Mouse (Mus musculus) kidney, embryonic 15.5 days (tissue): ENCODE data around the gene Maea. TPM values are rescaled to one million over a fixed set of nuclear protein-coding genes. Genes with fewer than 3 reads are reported as not detected.
A peak's percentile ranks its signal among the peaks of the same experiment; 100 is the strongest.
"Not testable (repeated sequence)": the region's sequence is repeated elsewhere in the genome, so short reads cannot be mapped to it uniquely, and the experiment has no call there.

Experiments used
- ATAC-seq: fragments of 200-750 bp; cut with Nextera tagmentation; replicated peaks from 2 replicates; pipeline ENCODE4 v1.8.0; 2017; ENCODE audit warnings: moderate TSS enrichment; ENCODE audit not compliant: low FRiP score
- H3K27ac ChIP-seq: fragments of 300-500 bp; sonication (generic); 2 replicates; pipeline ENCODE4 v1.5.1; 2015; ENCODE audit warnings: mild to moderate bottlenecking, inconsistent platforms
- H3K27me3 ChIP-seq: fragments of 300-500 bp; sonication (generic); 2 replicates; pipeline ENCODE4 v1.6.1; 2015; ENCODE audit warnings: inconsistent platforms
- H3K36me3 ChIP-seq: fragments of 300-500 bp; sonication (generic); 2 replicates; pipeline ENCODE4 v1.6.1; 2015; ENCODE audit warnings: inconsistent platforms
- H3K4me1 ChIP-seq: fragments of 300-500 bp; sonication (generic); 2 replicates; pipeline ENCODE4 v1.6.1; 2015; ENCODE audit warnings: inconsistent platforms
- H3K4me2 ChIP-seq: fragments of 300-500 bp; sonication (generic); 2 replicates; pipeline ENCODE4 v1.6.1; 2015; ENCODE audit warnings: moderate library complexity, mild to moderate bottlenecking, inconsistent platforms
- H3K4me3 ChIP-seq: fragments of 300-500 bp; sonication (generic); replicated peaks from 2 replicates; pipeline ENCODE4 v1.5.1; 2015; ENCODE audit warnings: mild to moderate bottlenecking, inconsistent platforms
- H3K9ac ChIP-seq: fragments of 300-500 bp; sonication (generic); 2 replicates; pipeline ENCODE4 v1.6.1; 2015; ENCODE audit warnings: mild to moderate bottlenecking, inconsistent platforms
- H3K9me3 ChIP-seq: fragments of 300-500 bp; sonication (generic); replicated peaks from 2 replicates; pipeline ENCODE4 v1.6.1; 2016; ENCODE audit warnings: inconsistent platforms
- WGBS: fragments of 180-500 bp; shearing (Covaris S2); methylation state at CpG from one replicate; pipeline ENCODE4 v1.1.7; 2015; ENCODE audit warnings: mixed read lengths; 5-methylcytosine and 5-hydroxymethylcytosine counted together
- polyA plus RNA-seq: library from polyadenylated mRNA; unstranded; fragments of >200 nt; fragmentation: Nextera tagmentation; extraction: Ambion mirVana; gene quantifications from 2 replicates; pipeline ENCODE4 v1.2.1, GENCODE M21; 2015

Gene Maea
- polyA plus RNA-seq, 1 experiment from 2014 or later = 131 TPM

- not testable (repeated sequence) for H3K27ac ChIP-seq, H3K9me3 ChIP-seq, H3K9ac ChIP-seq, H3K4me2 ChIP-seq, H3K4me3 ChIP-seq, ATAC-seq, H3K4me1 ChIP-seq, H3K27me3 ChIP-seq
- H3K36me3 ChIP-seq = peaks cover 11% of the 10 kb centered on the region; the same call in 1 of the 2 replicates
- 72% methylated on average over 3 of the region's 3 CpGs for WGBS
These were observed 6.9 kb downstream of the Maea start for GRCm38 (mm10) chr5:33342248-33342647.

- H3K36me3 ChIP-seq = peaks cover 11% of the 10 kb centered on the region; the same call in 1 of the 2 replicates
- H3K4me2 ChIP-seq = no peak overlapping the region
- H3K27ac ChIP-seq = no peak overlapping the region
- ATAC-seq = no peak
- no peaks in the 10 kb centered on the region for H3K27me3 ChIP-seq
- no peaks in the 10 kb centered on the region; the same call in 1 of the 2 replicates for H3K4me1 ChIP-seq
- no peak overlapping the region for H3K9ac ChIP-seq
- H3K9me3 ChIP-seq = no peaks in the 10 kb centered on the region
- no peak overlapping the region for H3K4me3 ChIP-seq
These were observed 7.5 kb downstream of the Maea start for GRCm38 (mm10) chr5:33342821-33343220.

- Histone ChIP-seq H3K4me2 (no peak overlapping the region), H3K4me3 (no peak overlapping the region), H3K4me1 (no peaks in the 10 kb centered on the region), H3K36me3 (peaks cover 11% of the 10 kb centered on the region; the same call in 1 of the 2 replicates), H3K9me3 (no peaks in the 10 kb centered on the region), H3K9ac (no peak overlapping the region), H3K27ac (0 out of 2 replicates have a peak overlapping the region, but pooled peaks have one; percentile 20), H3K27me3 (no peaks in the 10 kb centered on the region)
- no peak for ATAC-seq
These were observed 8.3 kb downstream of the Maea start for GRCm38 (mm10) chr5:33343571-33343970.

- H3K9ac ChIP-seq = no peak overlapping the region
- no peaks in the 10 kb centered on the region for H3K9me3 ChIP-seq
- H3K36me3 ChIP-seq = peaks cover 6% of the 10 kb centered on the region; the same call in 1 of the 2 replicates
- ATAC-seq = no peak
- H3K4me3 ChIP-seq = no peak overlapping the region
- H3K4me2 ChIP-seq = no peak overlapping the region
- H3K4me1 ChIP-seq = no peaks in the 10 kb centered on the region
- H3K27me3 ChIP-seq = no peaks in the 10 kb centered on the region
- 94% methylated on average over 3 of the region's 3 CpGs for WGBS
- no peak overlapping the region for H3K27ac ChIP-seq
These were observed 8.8 kb downstream of the Maea start for GRCm38 (mm10) chr5:33344070-33344469.

GRCm38 (mm10) chr5:33347620-33348019, 12.3 kb downstream of the Maea start:
- H3K9ac ChIP-seq = no peak overlapping the region
- 63% methylated on average over 3 of the region's 3 CpGs for WGBS
- H3K36me3 ChIP-seq = peaks cover 3% of the 10 kb centered on the region; the same call in 1 of the 2 replicates
- no peak overlapping the region for H3K4me2 ChIP-seq
- no peaks in the 10 kb centered on the region for H3K27me3 ChIP-seq
- H3K27ac ChIP-seq = no peak overlapping the region
- no peak overlapping the region for H3K4me3 ChIP-seq
- no peak for ATAC-seq
- H3K9me3 ChIP-seq = no peaks in the 10 kb centered on the region
- peaks cover 8% of the 10 kb centered on the region; the same call in 1 of the 2 replicates for H3K4me1 ChIP-seq

- Histone ChIP-seq H3K4me1 (peaks cover 13% of the 10 kb centered on the region; the same call in 1 of the 2 replicates), H3K27ac (no peak overlapping the region), H3K4me2 (no peak overlapping the region), H3K9me3 (no peaks in the 10 kb centered on the region), H3K27me3 (no peaks in the 10 kb centered on the region), H3K4me3 (no peak overlapping the region), H3K36me3 (peaks cover 3% of the 10 kb centered on the region; the same call in 1 of the 2 replicates), H3K9ac (no peak overlapping the region)
- no peak for ATAC-seq
- WGBS = 97% methylated on average over 5 of the region's 5 CpGs
These were observed 13.9 kb downstream of the Maea start for GRCm38 (mm10) chr5:33349205-33349604.

- H3K27me3 ChIP-seq = no peaks in the 10 kb centered on the region
- no peak overlapping the region for H3K27ac ChIP-seq
- H3K9me3 ChIP-seq = no peaks in the 10 kb centered on the region
- no peak overlapping the region for H3K4me3 ChIP-seq
- 76% methylated on average over 4 of the region's 4 CpGs for WGBS
- peaks cover 3% of the 10 kb centered on the region; the same call in 1 of the 2 replicates for H3K36me3 ChIP-seq
- H3K4me1 ChIP-seq = peaks cover 13% of the 10 kb centered on the region; the same call in 1 of the 2 replicates
- H3K4me2 ChIP-seq = no peak overlapping the region
- ATAC-seq = no peak
- no peak overlapping the region for H3K9ac ChIP-seq
These were observed 14.4 kb downstream of the Maea start for GRCm38 (mm10) chr5:33349706-33350105.

- Histone ChIP-seq H3K9me3 (no peaks in the 10 kb centered on the region), H3K36me3 (no peaks in the 10 kb centered on the region), H3K4me3 (no peak overlapping the region), H3K27me3 (no peaks in the 10 kb centered on the region), H3K9ac (no peak overlapping the region), H3K4me1 (peaks cover 13% of the 10 kb centered on the region; the same call in 1 of the 2 replicates), H3K4me2 (no peak overlapping the region), H3K27ac (peak overlapping the region; percentile 18; the same call in 1 of the 2 replicates)
- WGBS = 78% methylated on average over 3 of the region's 3 CpGs
- ATAC-seq = no peak
These were observed 16.4 kb downstream of the Maea start for GRCm38 (mm10) chr5:33351556-33352272.

- no peak overlapping the region for H3K4me2 ChIP-seq
These were observed 16.9 kb downstream of the Maea start for GRCm38 (mm10) chr5:33352273-33352645.

GRCm38 (mm10) chr5:33353011-33353410, 17.7 kb downstream of the Maea start:
- Histone ChIP-seq H3K4me2 (no peak overlapping the region), H3K36me3 (no peaks in the 10 kb centered on the region), H3K27me3 (no peaks in the 10 kb centered on the region), H3K9ac (no peak overlapping the region), H3K27ac (no peak overlapping the region), H3K9me3 (no peaks in the 10 kb centered on the region), H3K4me3 (no peak overlapping the region), H3K4me1 (peaks cover 13% of the 10 kb centered on the region; the same call in 1 of the 2 replicates)
- 81% methylated on average over 3 of the region's 3 CpGs for WGBS
- no peak for ATAC-seq

More at GRCm38 (mm10) chr5:33352273-33352645, 16.9 kb downstream of the Maea start:
- H3K9me3 ChIP-seq = no peaks in the 10 kb centered on the region
- peaks cover 13% of the 10 kb centered on the region; the same call in 1 of the 2 replicates for H3K4me1 ChIP-seq
- ATAC-seq = no peak
- WGBS = 65% methylated on average over 8 of the region's 8 CpGs
- H3K36me3 ChIP-seq = no peaks in the 10 kb centered on the region
- no peak overlapping the region for H3K9ac ChIP-seq
- H3K4me3 ChIP-seq = no peak overlapping the region
- peak overlapping the region; percentile 18; the same call in 1 of the 2 replicates for H3K27ac ChIP-seq
- H3K27me3 ChIP-seq = no peaks in the 10 kb centered on the region

- Histone ChIP-seq H3K4me2 (no peak overlapping the region), H3K36me3 (peaks cover 41% of the 10 kb centered on the region), H3K27ac (no peak overlapping the region), H3K9ac (no peak overlapping the region), H3K4me3 (no peak overlapping the region), H3K9me3 (no peaks in the 10 kb centered on the region), H3K27me3 (no peaks in the 10 kb centered on the region), H3K4me1 (peaks cover 6% of the 10 kb centered on the region; the same call in 1 of the 2 replicates)
- WGBS = 91% methylated on average over 1 of the region's 1 CpGs
- no peak for ATAC-seq
These were observed 22.2 kb downstream of the Maea start for GRCm38 (mm10) chr5:33357494-33357893.

GRCm38 (mm10) chr5:33358467-33358866, 23.2 kb downstream of the Maea start:
- Histone ChIP-seq H3K4me2 (no peak overlapping the region), H3K27me3 (no peaks in the 10 kb centered on the region), H3K4me3 (no peak overlapping the region), H3K27ac (no peak overlapping the region), H3K4me1 (no peaks in the 10 kb centered on the region), H3K9ac (no peak overlapping the region), H3K9me3 (no peaks in the 10 kb centered on the region), H3K36me3 (peaks cover 51% of the 10 kb centered on the region)
- ATAC-seq = no peak
- 95% methylated on average over 4 of the region's 4 CpGs for WGBS
